Mouse (Mus musculus): ENCODE results near the gene Foxr2. TPM values are rescaled to one million over a fixed set of nuclear protein-coding genes. Genes with fewer than 3 reads are reported as not detected.

Foxr2 gene
- under 1 TPM; 0.58 to 0.61 TPM for total RNA-seq (2021)
- long read RNA-seq, experiment 1, partial matches to known transcripts: 0 of 1 reads
- long read RNA-seq, experiment 1, other reads (novel, unspliced or antisense): 1 of 1 reads
- long read RNA-seq, experiment 2, partial matches to known transcripts: 0 of 1 reads
- long read RNA-seq, experiment 2, other reads (novel, unspliced or antisense): 1 of 1 reads

GRCm38 (mm10) chrX:153118486-153118885, at the start of gene Foxr2:
TSS of gene Foxr2 (plus strand) at chrX:153118786.
- no peak for TF ChIP-seq CTCF (IDR thresholded peaks at IDR 0.05)
- intact Hi-C loops (cut with DNase I): no loop called here
- no peak within 1 kb of the TSS for H3K27ac ChIP-seq
- H3K4me3 ChIP-seq: no peak within 1 kb of the TSS
- no peak for DNase-seq (ENCODE audit: extremely low spot score in 1 of 2, low spot score in 2 of 2)

GRCm38 (mm10) chrX:153119013-153119412, 427 bp downstream of the Foxr2 start:
- DNase-seq (ENCODE audit: extremely low spot score in 1 of 2, low spot score in 2 of 2): no peak
- no peak for TF ChIP-seq CTCF (IDR thresholded peaks at IDR 0.05)
- intact Hi-C loops (cut with DNase I): no loop called here
- Histone ChIP-seq H3K4me3 (no peak overlapping the region), H3K27ac (no peak overlapping the region)

- intact Hi-C loops (cut with DNase I): loop anchor here (2.0 to 5.0 kb wide), 3 partner anchors 98 to 213 kb away; partner anchors contain the start of gene Usp51
- TF ChIP-seq CTCF (IDR thresholded peaks at IDR 0.05): peak; percentile 26; the same call in 1 of the 2 replicates
- DNase-seq (ENCODE audit: extremely low spot score in 1 of 2, low spot score in 2 of 2): peak; percentile 76 to 83
- Histone ChIP-seq H3K27ac (peak within 1 kb of the TSS; percentile 58; the same call in 1 of the 2 replicates), H3K4me3 (peak within 1 kb of the TSS; percentile 59)
Observed at GRCm38 (mm10) chrX:153139734-153140515, 21.3 kb downstream of the Foxr2 start, which contains the start of gene Rragb. TSS of gene Rragb (plus strand) at chrX:153139981.

GRCm38 (mm10) chrX:153142656-153143055, 24.1 kb downstream of the Foxr2 start:
- DNase-seq (ENCODE audit: extremely low spot score in 1 of 2, low spot score in 2 of 2): no peak
- intact Hi-C loops (cut with DNase I): loop anchor here (5.0 kb wide), 1 partner anchor 135 kb away; the partner anchor contains the start of gene Usp51
- Histone ChIP-seq H3K4me3 (no peak overlapping the region), H3K27ac (no peak overlapping the region)
- TF ChIP-seq CTCF (IDR thresholded peaks at IDR 0.05): no peak; the same call in 1 of the 2 replicates

GRCm38 (mm10) chrX:153151766-153152165, 33.2 kb downstream of the Foxr2 start:
- no peak for DNase-seq (ENCODE audit: extremely low spot score in 1 of 2, low spot score in 2 of 2)
- H3K4me3 ChIP-seq: no peak overlapping the region
- no peak overlapping the region for H3K27ac ChIP-seq
- intact Hi-C loops (cut with DNase I): loop anchor here (5.0 kb wide), 1 partner anchor 216 kb away; no protein-coding TSS in a partner anchor
- TF ChIP-seq CTCF (IDR thresholded peaks at IDR 0.05): no peak

- Histone ChIP-seq H3K27ac (no peak overlapping the region), H3K4me3 (no peak overlapping the region)
- DNase-seq (ENCODE audit: extremely low spot score in 1 of 2, low spot score in 2 of 2): peak in 1 of 2 experiments; percentile 13
- peak; percentile 66 for TF ChIP-seq CTCF (IDR thresholded peaks at IDR 0.05)
- intact Hi-C loops (cut with DNase I): no loop called here
Observed at GRCm38 (mm10) chrX:153155322-153155721, 36.7 kb downstream of the Foxr2 start.

GRCm38 (mm10) chrX:153174786-153175185, 56.2 kb downstream of the Foxr2 start:
- DNase-seq (ENCODE audit: extremely low spot score in 1 of 2, low spot score in 2 of 2): no peak
- no peak overlapping the region for H3K4me3 ChIP-seq
- intact Hi-C loops (cut with DNase I): no loop called here
- TF ChIP-seq CTCF (IDR thresholded peaks at IDR 0.05): peak; percentile 48
- no peak overlapping the region for H3K27ac ChIP-seq

- Histone ChIP-seq H3K4me3 (no peak overlapping the region), H3K27ac (no peak overlapping the region)
- intact Hi-C loops (cut with DNase I): no loop called here
- no peak for TF ChIP-seq CTCF (IDR thresholded peaks at IDR 0.05)
- no peak for DNase-seq (ENCODE audit: extremely low spot score in 1 of 2, low spot score in 2 of 2)
Observed at GRCm38 (mm10) chrX:153182221-153182620, 63.6 kb downstream of the Foxr2 start.

Other genes starting within 250 kb of the Foxr2 start
- 1 to 10 TPM; 2.0 to 2.1 TPM for gene Usp51, start 112.3 kb upstream of the Foxr2 start, total RNA-seq (2021)
- 10 to 100 TPM; 44.9 to 47.7 TPM for gene Mageh1, start 81.2 kb upstream of the Foxr2 start, total RNA-seq (2021)
- 10 to 100 TPM; 69.5 to 76.4 TPM for gene Rragb, start 21.2 kb downstream of the Foxr2 start, total RNA-seq (2021)
- gene Klf8, start 118.7 kb downstream of the Foxr2 start, total RNA-seq (2021): 1 to 10 TPM; 4.6 to 5.5 TPM